Mouse (Mus musculus) heart, postnatal 25 days (tissue): ENCODE data around the gene Rbfox3. TPM values are rescaled to one million over a fixed set of nuclear protein-coding genes. Genes with fewer than 3 reads are reported as not detected.

ENCODE experiments used
- DNase-seq: peaks from one replicate; pipeline ENCODE4 v3.0.0; 2022; ENCODE audit warnings: low spot score
- intact Hi-C: fragments of 180-260 bp; cut with DNase I; formaldehyde crosslinking; loops from one replicate; pipeline ENCODE4 v1.15.1; 2025
- total RNA-seq, 2 experiments: library from RNA; stranded (reverse); gene quantifications; 2 replicates each; pipeline ENCODE4 v1.2.3; 2021

Rbfox3 gene
- total RNA-seq, 2 experiments from 2014 or later: 0.08 TPM

DNA sequence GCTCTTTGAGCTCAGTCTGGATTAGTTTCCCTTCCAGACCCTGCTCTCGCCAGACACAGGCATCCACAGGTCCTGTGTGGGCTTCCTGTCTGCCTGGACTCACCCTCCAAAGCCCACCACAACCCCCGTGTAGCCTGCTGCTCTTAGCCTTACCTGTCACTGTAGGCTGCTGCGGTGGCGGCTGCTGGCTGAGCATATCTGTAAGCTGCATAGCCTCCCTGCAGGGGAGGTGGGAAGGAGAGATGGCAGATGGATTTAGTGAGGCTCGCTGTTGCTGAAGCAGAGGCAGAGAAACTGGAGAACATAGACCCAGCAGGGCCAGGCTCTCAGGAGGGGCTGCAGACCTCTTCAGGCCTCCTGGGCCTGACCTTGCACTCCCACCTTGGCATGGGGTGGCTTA, 416.3 kb downstream of the Rbfox3 start:
- DNase-seq: no peak
- intact Hi-C loops: no loop called here

GRCm38 (mm10) chr11:118494001-118494737, 417.2 kb downstream of the Rbfox3 start:
- intact Hi-C loops: no loop called here
- no peak for DNase-seq

DNA sequence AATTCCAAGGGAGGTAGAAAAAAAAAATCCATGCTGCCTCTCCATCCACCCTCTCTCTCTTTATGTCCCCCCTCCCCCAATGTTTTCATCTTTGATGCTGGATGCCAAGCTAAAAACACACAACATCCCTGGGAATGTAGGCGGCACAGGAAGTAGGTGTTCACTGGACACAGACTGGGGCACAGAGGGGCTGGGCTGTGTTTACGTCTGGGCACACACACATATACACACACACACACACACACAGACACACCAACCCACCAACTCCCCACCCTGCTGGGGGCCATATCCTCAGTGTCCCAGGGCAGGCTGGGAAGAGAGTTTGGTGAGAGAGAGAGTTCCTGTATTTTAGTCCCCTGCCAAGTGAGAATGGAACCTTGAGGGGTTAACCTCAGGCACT, 417.9 kb downstream of the Rbfox3 start:
- no peak for DNase-seq
- intact Hi-C loops: no loop called here

GRCm38 (mm10) chr11:118491230-118491629, 420.2 kb downstream of the Rbfox3 start:
- no peak for DNase-seq
- intact Hi-C loops: loop anchor here (1.0 to 2.0 kb wide), 2 partner anchors 45 to 68 kb away; no protein-coding TSS in a partner anchor

- intact Hi-C loops: loop anchor here (1.0 to 2.0 kb wide), 2 partner anchors 44 to 68 kb away; no protein-coding TSS in a partner anchor
- peak; percentile 54 for DNase-seq
Measured at GRCm38 (mm10) chr11:118490566-118491218, 420.7 kb downstream of the Rbfox3 start.

GRCm38 (mm10) chr11:118488907-118489270, 422.5 kb downstream of the Rbfox3 start:
- DNase-seq: no peak

DNA sequence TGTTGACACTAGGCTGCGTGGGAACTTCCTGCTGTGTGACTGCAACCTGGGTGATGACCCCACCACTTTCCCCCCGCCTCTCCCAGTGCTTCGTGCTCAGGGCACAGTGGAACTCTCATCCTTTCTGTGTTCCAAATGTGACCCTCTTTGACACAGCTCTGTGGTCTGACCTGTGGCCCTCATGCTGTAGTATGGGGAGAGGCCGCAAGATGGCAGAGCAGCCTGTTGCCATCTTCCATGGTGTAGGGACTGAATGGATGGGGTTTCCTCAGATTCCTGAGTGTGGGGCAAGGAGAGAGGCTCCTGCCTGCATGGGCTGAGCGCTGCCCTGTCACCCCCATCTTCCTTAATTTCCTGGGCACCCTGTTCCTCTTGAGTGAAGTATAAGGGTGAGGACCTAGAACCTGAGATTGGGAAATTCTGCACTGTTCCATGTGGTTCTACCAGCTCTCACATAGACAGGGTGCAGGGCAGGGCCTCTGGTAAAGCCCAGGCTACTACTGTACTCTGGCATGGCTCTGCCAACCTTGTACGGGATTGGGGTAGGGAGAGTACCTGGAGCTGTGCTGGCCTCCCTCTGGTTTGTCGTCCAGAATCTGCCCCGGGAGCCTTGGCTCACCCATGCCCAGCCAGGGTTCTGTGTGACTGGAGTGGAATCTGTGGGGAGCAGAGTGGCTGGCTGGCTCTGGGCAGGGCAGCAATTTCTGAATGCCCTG, 423.0 kb downstream of the Rbfox3 start:
- intact Hi-C loops: no loop called here
- no peak for DNase-seq

More at GRCm38 (mm10) chr11:118488907-118489270, 422.5 kb downstream of the Rbfox3 start:
- intact Hi-C loops: no loop called here

GRCm38 (mm10) chr11:118486881-118487772, 424.3 kb downstream of the Rbfox3 start:
- DNase-seq: no peak
- intact Hi-C loops: no loop called here

DNA sequence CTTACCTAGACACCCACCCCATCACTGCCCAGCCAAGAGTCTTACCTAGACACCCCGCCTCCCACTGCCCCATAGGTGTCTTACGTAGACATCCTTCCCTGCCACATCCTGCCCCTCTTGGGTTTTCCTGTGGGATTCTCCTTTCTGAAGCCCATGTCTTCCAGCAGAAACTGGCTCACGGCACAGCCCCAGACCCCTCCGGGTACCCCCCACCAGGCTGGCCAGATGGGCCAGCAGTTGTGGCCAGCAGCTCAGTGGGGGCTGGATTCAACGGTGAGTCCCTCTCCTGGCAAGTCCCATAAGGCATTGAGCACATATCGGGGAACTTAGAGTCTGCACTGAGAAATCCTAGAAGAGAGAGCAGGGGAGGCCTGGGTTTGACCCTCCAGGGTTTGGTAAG, 425.1 kb downstream of the Rbfox3 start:
- no peak for DNase-seq
- intact Hi-C loops: no loop called here

- intact Hi-C loops: no loop called here
- no peak for DNase-seq
Measured at GRCm38 (mm10) chr11:118485780-118486179, 425.6 kb downstream of the Rbfox3 start.

- intact Hi-C loops: no loop called here
- DNase-seq: no peak
Measured at GRCm38 (mm10) chr11:118485338-118485737, 426.1 kb downstream of the Rbfox3 start.

GRCm38 (mm10) chr11:118484169-118484568, 427.2 kb downstream of the Rbfox3 start:
- no peak for DNase-seq
- intact Hi-C loops: no loop called here

- intact Hi-C loops: no loop called here
Measured at GRCm38 (mm10) chr11:118481751-118482150, 429.6 kb downstream of the Rbfox3 start.

GRCm38 (mm10) chr11:118481231-118481630, 430.2 kb downstream of the Rbfox3 start:
- intact Hi-C loops: no loop called here
- DNase-seq: no peak

More at GRCm38 (mm10) chr11:118481751-118482150, 429.6 kb downstream of the Rbfox3 start:
- no peak for DNase-seq

DNA sequence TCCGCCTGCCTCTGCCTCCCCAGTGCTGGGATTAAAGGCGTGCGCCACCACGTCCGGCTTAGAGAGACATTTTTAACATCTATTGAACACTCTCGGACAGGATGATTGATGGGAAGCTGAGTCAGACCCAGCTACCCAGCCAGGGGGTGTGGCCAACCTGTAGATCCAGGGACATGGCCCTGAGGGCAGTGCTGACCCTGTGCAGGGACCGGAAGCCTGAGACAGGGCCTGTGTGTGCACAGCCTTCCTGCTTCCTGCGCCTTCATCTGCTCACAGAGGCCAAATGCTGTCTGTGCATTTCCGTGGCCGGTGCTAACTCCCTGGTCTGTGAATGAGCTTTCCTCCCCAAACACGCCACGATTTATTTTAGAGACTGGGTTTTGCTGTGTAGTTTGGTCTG, 431.6 kb downstream of the Rbfox3 start:
- intact Hi-C loops: no loop called here
- DNase-seq: peak; percentile 19

DNA sequence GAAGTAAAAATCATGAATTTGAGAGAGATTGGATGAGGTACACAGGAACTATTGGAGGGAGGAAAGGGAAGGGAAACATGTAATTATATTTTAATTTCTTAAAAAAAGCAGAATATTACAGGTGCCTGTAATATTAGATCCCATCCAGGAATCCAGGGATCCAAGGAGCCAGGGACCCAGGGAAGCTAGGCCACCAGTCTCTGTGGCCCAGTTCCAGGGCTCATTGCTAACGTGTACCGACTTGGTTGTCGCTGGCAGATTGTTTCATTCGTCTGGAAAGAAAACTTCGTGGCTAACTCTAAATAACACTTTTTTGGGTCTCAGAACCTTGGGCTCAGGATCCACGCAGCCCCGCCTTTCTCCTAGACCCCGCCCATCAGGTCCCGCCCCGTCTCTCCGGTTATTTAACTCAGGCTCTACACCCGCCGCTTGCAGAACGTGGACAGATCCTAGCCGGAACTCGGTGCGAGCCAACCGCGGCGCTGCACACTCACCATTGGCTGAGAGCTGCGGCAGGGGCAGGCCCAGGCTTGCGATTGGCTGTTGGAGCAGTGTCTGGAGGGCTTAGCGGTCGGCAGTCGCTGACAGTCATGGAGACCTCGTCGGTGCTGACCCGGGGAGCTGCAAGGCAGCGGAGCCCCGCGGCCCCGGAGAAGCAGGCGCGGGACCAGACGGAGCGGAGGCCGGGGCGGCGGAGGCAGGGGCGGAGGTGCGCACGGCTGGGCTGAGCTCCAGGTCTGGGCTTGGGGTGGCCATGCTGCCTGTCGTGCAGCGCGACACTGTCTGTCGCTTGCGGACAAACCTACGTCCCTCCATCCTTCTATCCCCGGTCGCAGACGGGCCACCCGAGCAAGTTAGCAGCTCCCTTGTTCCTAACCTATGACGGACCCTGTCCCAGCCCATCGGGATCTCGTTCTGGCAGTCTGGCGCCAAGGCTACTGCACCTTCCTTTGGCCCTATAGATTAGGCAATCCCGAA, 434.7 kb downstream of the Rbfox3 start, which contains the start of gene Engase:
Gene Engase (plus strand): TSS at position 434 of the 978 bp plus-strand sequence.
- peak; percentile 97 for DNase-seq
- intact Hi-C loops: no loop called here

GRCm38 (mm10) chr11:118475496-118476083, 435.8 kb downstream of the Rbfox3 start:
- no peak for DNase-seq
- intact Hi-C loops: no loop called here

DNA sequence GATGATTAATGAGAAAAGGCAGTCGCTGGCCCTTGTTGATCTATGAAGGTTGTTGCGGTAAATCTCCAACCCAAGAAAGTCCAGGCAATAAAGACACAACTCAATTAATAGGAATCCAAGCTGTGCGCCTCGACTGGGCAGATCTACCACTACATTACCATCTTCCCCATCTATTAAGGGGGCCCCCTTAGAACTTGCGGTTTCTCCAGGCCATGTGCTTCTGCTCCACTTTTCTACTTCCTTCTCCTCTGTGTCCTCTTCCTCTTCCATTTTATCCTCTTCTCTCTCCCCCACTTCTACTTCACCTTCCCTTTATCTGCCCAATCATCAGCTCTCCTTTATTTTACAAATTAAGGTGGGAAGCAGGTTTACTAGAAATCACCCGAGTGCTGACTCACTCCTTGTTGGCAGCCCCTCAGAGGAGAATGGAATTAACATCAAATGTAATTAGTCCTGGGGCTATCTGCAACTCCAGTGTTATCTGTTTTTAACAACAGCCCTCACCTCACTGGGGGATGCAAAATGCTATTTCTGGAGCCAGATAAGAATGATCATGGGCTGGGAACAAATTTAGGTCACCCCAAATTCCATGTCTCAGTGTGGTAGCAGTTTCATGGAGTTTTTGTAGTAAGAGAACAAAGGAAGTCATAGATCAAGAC, 437.4 kb downstream of the Rbfox3 start:
- intact Hi-C loops: no loop called here
- no peak for DNase-seq
